Mouse (Mus musculus) lung, postnatal 10 days (tissue): ENCODE data around the gene Cyp46a1.

Source experiments
- DNase-seq: peaks from one replicate; pipeline ENCODE4 v3.0.0; 2021

Cyp46a1 gene

GRCm38 (mm10) chr12:108312432-108312851, 21.7 kb upstream of the Cyp46a1 start:
- DNase-seq, result peak; percentile 71

GRCm38 (mm10) chr12:108313244-108313772, 20.9 kb upstream of the Cyp46a1 start:
- DNase-seq, result no peak

- no peak for DNase-seq
Measured at GRCm38 (mm10) chr12:108315818-108316217, 18.4 kb upstream of the Cyp46a1 start.

- DNase-seq, result no peak
Measured at GRCm38 (mm10) chr12:108316655-108317054, 17.5 kb upstream of the Cyp46a1 start.

- DNase-seq, result no peak
Measured at GRCm38 (mm10) chr12:108317201-108317738, 16.9 kb upstream of the Cyp46a1 start.

GRCm38 (mm10) chr12:108317826-108318430, 16.3 kb upstream of the Cyp46a1 start:
- no peak for DNase-seq

- no peak for DNase-seq
Measured at GRCm38 (mm10) chr12:108318499-108318898, 15.7 kb upstream of the Cyp46a1 start.

- no peak for DNase-seq
Measured at GRCm38 (mm10) chr12:108320096-108320495, 14.1 kb upstream of the Cyp46a1 start.

GRCm38 (mm10) chr12:108326401-108326800, 7.8 kb upstream of the Cyp46a1 start:
- DNase-seq, result no peak

GRCm38 (mm10) chr12:108327889-108328491, 6.2 kb upstream of the Cyp46a1 start:
- peak; percentile 57 for DNase-seq

- DNase-seq, result peak; percentile 94
Measured at GRCm38 (mm10) chr12:108333056-108333455, 1.1 kb upstream of the Cyp46a1 start.

GRCm38 (mm10) chr12:108333481-108333882, 699 bp upstream of the Cyp46a1 start:
- DNase-seq, result peak; percentile 35

GRCm38 (mm10) chr12:108334529-108334928, 348 bp downstream of the Cyp46a1 start:
- peak; percentile 25 for DNase-seq

- DNase-seq, result peak; percentile 57
Measured at GRCm38 (mm10) chr12:108338572-108339190, 4.5 kb downstream of the Cyp46a1 start.

GRCm38 (mm10) chr12:108348151-108348550, 14.0 kb downstream of the Cyp46a1 start:
- DNase-seq, result no peak

- peak; percentile 51 for DNase-seq
Measured at GRCm38 (mm10) chr12:108349026-108349425, 14.8 kb downstream of the Cyp46a1 start.

GRCm38 (mm10) chr12:108350931-108351330, 16.8 kb downstream of the Cyp46a1 start:
- no peak for DNase-seq

- DNase-seq, result no peak
Measured at GRCm38 (mm10) chr12:108352371-108353136, 18.4 kb downstream of the Cyp46a1 start.

GRCm38 (mm10) chr12:108354284-108354683, 20.1 kb downstream of the Cyp46a1 start:
- DNase-seq, result no peak

- no peak for DNase-seq
Measured at GRCm38 (mm10) chr12:108355271-108355670, 21.1 kb downstream of the Cyp46a1 start.

GRCm38 (mm10) chr12:108355986-108356385, 21.8 kb downstream of the Cyp46a1 start:
- no peak for DNase-seq

- DNase-seq, result peak; percentile 91
Measured at GRCm38 (mm10) chr12:108363796-108364195, 29.6 kb downstream of the Cyp46a1 start.

- DNase-seq, result peak; percentile 89
Measured at GRCm38 (mm10) chr12:108365340-108365739, 31.2 kb downstream of the Cyp46a1 start.
